Mouse (Mus musculus) brain, embryonic 14.5 days (tissue): ENCODE measurements at regions not wholly inside any gene's neighbourhood (a gene's known extent, or its start where the extent isn't known, plus 50 kb on each side); places are given as distances from the start of the nearest gene placed in this dataset.

Source experiments
- CTCF ChIP-seq: fragments of 200-500 bp; IDR thresholded peaks from 2 replicates; pipeline ENCODE4 v1.5.1; 2012; ENCODE audit warnings: inconsistent platforms, mild to moderate bottlenecking, moderate library complexity, borderline replicate concordance; ENCODE audit not compliant: insufficient read depth, insufficient read length; ENCODE audit errors: extremely low read depth
- POLR2A ChIP-seq: fragments of 200-500 bp; IDR thresholded peaks from 2 replicates; pipeline ENCODE4 v1.6.1; 2012; ENCODE audit warnings: mild to moderate bottlenecking, inconsistent platforms, borderline replicate concordance; ENCODE audit not compliant: poor library complexity, insufficient read depth, insufficient read length, severe bottlenecking; ENCODE audit errors: extremely low read depth

DNA sequence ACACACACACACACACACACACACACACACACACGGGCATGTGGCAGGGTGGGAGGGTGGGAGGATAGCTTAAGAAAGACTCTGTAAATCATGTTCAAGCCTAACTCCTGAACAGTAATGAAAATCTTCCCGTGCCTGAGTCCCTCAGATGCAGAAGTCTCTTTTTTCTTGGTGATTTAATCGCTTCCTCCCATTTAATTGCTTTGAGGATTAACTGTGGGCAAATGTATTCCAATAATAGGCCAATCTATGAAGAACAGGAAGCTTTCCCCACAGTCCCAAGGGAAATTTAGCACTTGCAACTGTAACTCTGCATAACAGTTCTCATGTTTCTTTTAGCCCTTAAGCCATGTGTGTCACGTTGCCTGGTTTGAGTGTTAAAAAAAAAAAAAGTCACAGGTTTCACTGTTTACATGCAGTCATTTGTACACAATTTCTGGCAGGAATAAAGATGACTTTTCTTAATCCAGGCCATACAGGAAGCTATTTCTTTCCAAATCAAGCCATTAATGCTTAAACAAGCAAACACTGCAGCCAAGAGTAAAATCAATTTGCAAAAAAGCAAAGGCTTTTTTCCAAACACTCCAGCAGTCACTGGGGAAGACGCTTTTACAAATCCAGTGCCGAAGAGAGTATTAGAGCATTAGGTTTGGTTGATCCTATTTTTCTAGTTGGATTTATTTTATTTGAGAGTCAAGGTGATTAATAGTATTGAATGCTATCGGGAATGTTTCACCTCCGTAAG is 370.8 kb upstream of the Atp2b1 start:
- no peak for TF ChIP-seq POLR2A
- TF ChIP-seq CTCF = no peak
